Mouse (Mus musculus): ENCODE measurements at regions not wholly inside any gene's neighbourhood (a gene's known extent, or its start where the extent isn't known, plus 50 kb on each side); places are given as distances from the start of the nearest gene placed in this dataset.
"Not testable (repeated sequence)": the region's sequence is repeated elsewhere in the genome, so short reads cannot be mapped to it uniquely, and the experiment has no call there.

DNA sequence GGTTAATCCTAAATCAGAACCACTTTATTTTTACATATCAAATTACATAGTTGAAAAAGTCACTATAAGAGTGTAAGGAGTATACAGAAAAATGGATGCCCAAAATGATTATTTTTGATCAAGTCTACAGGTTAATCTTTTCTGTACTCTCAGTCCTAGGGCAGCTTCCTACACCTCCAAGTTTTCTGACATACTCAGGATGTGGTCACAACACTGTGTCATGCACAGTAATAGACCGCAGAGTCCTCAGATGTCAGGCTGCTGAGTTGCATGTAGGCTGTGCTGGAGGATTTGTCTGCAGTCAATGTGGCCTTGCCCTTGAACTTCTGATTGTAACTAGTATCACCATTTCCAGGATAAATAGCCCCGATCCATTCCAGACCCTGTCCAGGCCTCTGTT is 925.1 kb downstream of the Adam6a start:
- no peak for ATAC-seq (replicated peaks; ENCODE audit: low FRiP score)
- WGBS, result 93% methylated on average over 2 of the region's 2 CpGs
- Histone ChIP-seq H3K4me3 (replicated peaks) (no peak overlapping the region), H3K9me3 (replicated peaks) (no peaks in the 10 kb centered on the region; the same call in 1 of the 2 replicates), H3K9ac (no peak overlapping the region), H3K36me3 (no peaks in the 10 kb centered on the region), H3K4me1 (no peaks in the 10 kb centered on the region), H3K27me3 (no peaks in the 10 kb centered on the region), H3K4me2 (no peak overlapping the region), H3K27ac (no peak overlapping the region)

DNA sequence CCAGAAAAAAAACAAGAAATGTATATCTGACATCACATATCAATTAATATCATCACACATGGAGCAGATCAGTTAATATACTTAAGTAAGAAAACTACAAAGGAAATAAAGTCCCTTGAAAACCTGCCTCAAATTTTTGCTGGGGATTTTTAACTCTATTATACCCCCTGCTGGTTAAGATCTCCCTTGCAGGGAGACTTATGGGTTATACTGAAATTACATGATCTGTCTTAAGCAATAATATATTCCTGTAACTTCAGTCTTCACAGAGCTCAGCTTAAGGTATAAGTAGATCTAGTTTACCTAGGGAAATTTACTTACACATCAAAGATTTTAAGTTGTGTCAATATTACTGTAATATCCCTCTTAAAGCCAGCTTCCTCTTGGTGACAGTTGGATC is 929.0 kb downstream of the Adam6a start:
- not testable (repeated sequence) for ATAC-seq (replicated peaks; ENCODE audit: low FRiP score); H3K4me3 ChIP-seq (replicated peaks); H3K4me2 ChIP-seq; H3K27ac ChIP-seq; H3K4me1 ChIP-seq; H3K9ac ChIP-seq; H3K36me3 ChIP-seq; H3K9me3 ChIP-seq (replicated peaks); H3K27me3 ChIP-seq

DNA sequence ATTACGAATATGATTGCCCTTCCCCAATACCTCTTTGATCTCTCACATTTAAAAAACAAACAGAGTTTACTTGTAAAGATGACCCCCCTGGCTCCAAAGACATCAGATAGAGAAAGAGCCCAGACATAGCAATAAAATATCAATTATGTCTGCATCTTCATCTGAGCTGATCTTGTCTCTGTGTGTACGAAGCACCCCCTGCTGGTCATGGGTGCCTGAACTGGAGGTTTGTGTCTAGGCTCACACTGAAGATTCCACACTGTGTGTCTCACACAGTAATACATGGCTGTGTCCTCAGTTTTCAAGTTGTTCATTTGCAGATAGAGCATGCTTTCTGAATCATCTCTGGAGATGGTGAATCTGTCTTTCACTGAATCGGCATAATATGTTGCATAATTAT is 935.0 kb downstream of the Adam6a start:
- Histone ChIP-seq H3K4me1 (no peaks in the 10 kb centered on the region), H3K9ac (no peak overlapping the region), H3K9me3 (replicated peaks) (peaks cover 3% of the 10 kb centered on the region; the same call in 1 of the 2 replicates), H3K27me3 (no peaks in the 10 kb centered on the region), H3K4me2 (no peak overlapping the region), H3K27ac (no peak overlapping the region), H3K36me3 (no peaks in the 10 kb centered on the region), H3K4me3 (replicated peaks) (no peak overlapping the region)
- ATAC-seq (replicated peaks; ENCODE audit: low FRiP score), result no peak
- 77% methylated on average over 3 of the region's 3 CpGs for WGBS

- not testable (repeated sequence) for H3K27ac ChIP-seq; H3K9ac ChIP-seq; ATAC-seq (replicated peaks; ENCODE audit: low FRiP score); H3K4me2 ChIP-seq; H3K9me3 ChIP-seq (replicated peaks); H3K27me3 ChIP-seq; H3K36me3 ChIP-seq; H3K4me3 ChIP-seq (replicated peaks); H3K4me1 ChIP-seq
- WGBS, result 70% methylated on average over 2 of the region's 2 CpGs
Observed at GRCm38 (mm10) chr12:114493500-114494031, 949.9 kb downstream of the Adam6a start.

GRCm38 (mm10) chr12:114495741-114496140 is 952.0 kb downstream of the Adam6a start:
- Histone ChIP-seq H3K27ac (no peak overlapping the region), H3K9me3 (replicated peaks) (peaks cover 3% of the 10 kb centered on the region; the same call in 1 of the 2 replicates), H3K4me3 (replicated peaks) (no peak overlapping the region), H3K9ac (no peak overlapping the region), H3K4me1 (no peaks in the 10 kb centered on the region), H3K4me2 (no peak overlapping the region), H3K27me3 (no peaks in the 10 kb centered on the region), H3K36me3 (no peaks in the 10 kb centered on the region)
- 43% methylated on average over 2 of the region's 2 CpGs for WGBS
- no peak for ATAC-seq (replicated peaks; ENCODE audit: low FRiP score)

DNA sequence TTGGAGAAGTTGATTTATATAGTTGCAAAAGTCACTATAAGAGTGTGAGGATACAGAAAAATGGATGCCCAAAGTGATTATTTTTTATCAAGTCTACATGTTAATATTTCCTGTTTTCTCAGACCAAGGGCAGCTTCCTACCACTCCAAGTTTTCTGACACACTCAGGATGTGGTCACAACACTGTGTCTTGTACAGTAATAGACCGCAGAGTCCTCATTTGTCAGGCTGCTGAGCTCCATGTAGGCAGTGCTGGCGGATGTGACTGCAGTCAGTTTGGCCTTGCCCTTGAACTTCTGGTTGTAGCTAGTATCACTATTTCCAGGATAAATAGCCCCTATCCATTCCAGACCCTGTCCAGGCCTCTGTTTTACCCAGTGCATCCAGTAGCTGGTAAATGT is 969.4 kb downstream of the Adam6a start:
- ATAC-seq (replicated peaks; ENCODE audit: low FRiP score), result no peak
- no peak overlapping the region for H3K9ac ChIP-seq
- H3K4me3 ChIP-seq (replicated peaks), result no peak overlapping the region
- H3K36me3 ChIP-seq, result no peaks in the 10 kb centered on the region
- H3K4me2 ChIP-seq, result no peak overlapping the region
- H3K27ac ChIP-seq, result no peak overlapping the region
- H3K9me3 ChIP-seq (replicated peaks), result peaks cover 11% of the 10 kb centered on the region
- H3K27me3 ChIP-seq, result no peaks in the 10 kb centered on the region
- WGBS, result 87% methylated on average over 2 of the region's 2 CpGs
- H3K4me1 ChIP-seq, result no peaks in the 10 kb centered on the region

GRCm38 (mm10) chr12:114542094-114542493 is 998.4 kb downstream of the Adam6a start:
- H3K4me1 ChIP-seq; H3K9ac ChIP-seq; H3K27me3 ChIP-seq; ATAC-seq (replicated peaks; ENCODE audit: low FRiP score); H3K27ac ChIP-seq; H3K4me2 ChIP-seq; H3K36me3 ChIP-seq; H3K9me3 ChIP-seq (replicated peaks); H3K4me3 ChIP-seq (replicated peaks): not testable (repeated sequence)
- WGBS, result 48% methylated on average over 1 of the region's 1 CpGs

DNA sequence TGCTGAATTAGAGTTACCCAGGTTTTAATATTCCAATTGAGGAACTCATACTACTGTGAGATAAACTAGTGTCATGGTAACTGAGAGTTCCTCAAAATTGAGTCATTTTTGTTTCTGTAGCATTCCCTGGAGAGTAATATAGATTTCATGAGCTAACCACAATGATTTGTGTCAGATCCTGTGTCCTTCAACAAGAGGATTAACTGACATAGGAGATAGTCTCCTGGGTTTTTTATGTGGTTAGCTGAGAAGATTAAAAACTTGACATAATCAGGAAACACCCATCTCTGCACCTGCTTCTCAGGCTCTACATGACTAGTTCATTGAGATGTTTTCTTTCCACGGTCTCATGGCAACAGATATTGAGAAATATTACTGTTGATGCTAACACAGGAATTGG is 1001.2 kb downstream of the Adam6a start:
- H3K9me3 ChIP-seq (replicated peaks); H3K9ac ChIP-seq; H3K27ac ChIP-seq; H3K27me3 ChIP-seq; H3K36me3 ChIP-seq; ATAC-seq (replicated peaks; ENCODE audit: low FRiP score); H3K4me3 ChIP-seq (replicated peaks); H3K4me1 ChIP-seq; H3K4me2 ChIP-seq: not testable (repeated sequence)
- WGBS, result 65% methylated on average over 1 of the region's 1 CpGs

GRCm38 (mm10) chr12:114562440-114562839 is 1018.7 kb downstream of the Adam6a start:
- WGBS, result 50% methylated on average over 1 of the region's 1 CpGs

GRCm38 (mm10) chr12:114562978-114563377 is 1019.3 kb downstream of the Adam6a start:
- no peak for ATAC-seq (replicated peaks; ENCODE audit: low FRiP score)
- 60% methylated on average over 5 of the region's 5 CpGs for WGBS
- no peaks in the 10 kb centered on the region for H3K27me3 ChIP-seq
- no peak overlapping the region for H3K9ac ChIP-seq
- H3K9me3 ChIP-seq (replicated peaks), result peaks cover 29% of the 10 kb centered on the region
- H3K27ac ChIP-seq, result no peak overlapping the region
- no peaks in the 10 kb centered on the region for H3K4me1 ChIP-seq
- H3K4me2 ChIP-seq, result no peak overlapping the region
- no peak overlapping the region for H3K4me3 ChIP-seq (replicated peaks)
- H3K36me3 ChIP-seq, result no peaks in the 10 kb centered on the region

More at GRCm38 (mm10) chr12:114562440-114562839, 1018.7 kb downstream of the Adam6a start:
- Histone ChIP-seq H3K4me3 (replicated peaks) (no peak overlapping the region), H3K9ac (no peak overlapping the region), H3K27me3 (no peaks in the 10 kb centered on the region), H3K27ac (no peak overlapping the region), H3K4me1 (no peaks in the 10 kb centered on the region), H3K4me2 (no peak overlapping the region), H3K9me3 (replicated peaks) (peaks cover 29% of the 10 kb centered on the region), H3K36me3 (no peaks in the 10 kb centered on the region)
- ATAC-seq (replicated peaks; ENCODE audit: low FRiP score), result no peak

GRCm38 (mm10) chr12:114563683-114564082 is 1020.0 kb downstream of the Adam6a start:
- no peaks in the 10 kb centered on the region for H3K4me1 ChIP-seq
- WGBS, result 65% methylated on average over 1 of the region's 1 CpGs
- H3K4me3 ChIP-seq (replicated peaks), result no peak overlapping the region
- no peaks in the 10 kb centered on the region for H3K36me3 ChIP-seq
- H3K27ac ChIP-seq, result no peak overlapping the region
- H3K9ac ChIP-seq, result no peak overlapping the region
- H3K27me3 ChIP-seq, result no peaks in the 10 kb centered on the region
- ATAC-seq (replicated peaks; ENCODE audit: low FRiP score), result no peak
- peaks cover 29% of the 10 kb centered on the region for H3K9me3 ChIP-seq (replicated peaks)
- no peak overlapping the region for H3K4me2 ChIP-seq

DNA sequence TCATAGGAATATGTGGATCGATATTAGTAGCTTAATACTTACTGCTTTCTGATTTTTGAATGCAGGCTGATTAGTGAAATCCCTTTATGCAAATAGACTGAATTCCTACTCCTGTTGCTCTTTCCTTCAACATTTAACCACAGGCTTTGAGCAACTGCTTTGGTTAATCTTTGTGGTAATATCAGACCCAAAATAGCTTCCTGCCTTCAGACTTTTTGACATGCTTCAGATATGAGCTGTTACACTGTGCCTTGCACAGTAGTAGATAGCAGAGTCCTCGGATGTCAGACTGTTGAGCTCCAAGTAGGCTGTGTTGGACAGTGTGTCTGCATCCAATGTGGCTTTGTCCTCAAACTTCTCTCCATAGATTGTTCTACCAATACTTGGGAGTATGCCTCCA is 1020.6 kb downstream of the Adam6a start:
- H3K9ac ChIP-seq, result no peak overlapping the region
- H3K9me3 ChIP-seq (replicated peaks), result peaks cover 29% of the 10 kb centered on the region
- H3K4me1 ChIP-seq, result no peaks in the 10 kb centered on the region
- 70% methylated on average over 2 of the region's 2 CpGs for WGBS
- no peak overlapping the region for H3K4me2 ChIP-seq
- no peak overlapping the region for H3K27ac ChIP-seq
- no peaks in the 10 kb centered on the region for H3K36me3 ChIP-seq
- no peaks in the 10 kb centered on the region for H3K27me3 ChIP-seq
- ATAC-seq (replicated peaks; ENCODE audit: low FRiP score), result no peak
- no peak overlapping the region for H3K4me3 ChIP-seq (replicated peaks)

DNA sequence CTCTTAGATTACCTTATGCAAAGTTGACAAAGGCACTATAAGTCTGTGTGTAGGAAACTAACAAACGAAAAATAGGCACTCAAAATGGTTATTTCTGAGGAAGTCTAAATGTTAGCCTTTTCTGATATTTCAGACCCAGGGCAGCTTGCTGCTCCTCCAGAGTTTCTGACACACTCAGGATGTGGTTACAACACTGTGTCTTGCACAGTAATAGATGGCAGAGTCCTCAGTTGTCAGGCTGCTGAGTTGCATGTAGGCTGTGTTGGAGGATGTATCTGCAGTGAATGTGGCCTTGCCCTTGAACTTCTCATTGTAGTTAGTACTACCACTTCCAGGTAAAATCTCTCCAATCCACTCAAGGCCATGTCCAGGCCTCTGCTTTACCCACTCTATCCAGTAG is 1039.7 kb downstream of the Adam6a start:
- Histone ChIP-seq H3K9me3 (replicated peaks) (peaks cover 18% of the 10 kb centered on the region; the same call in 1 of the 2 replicates), H3K9ac (no peak overlapping the region), H3K27ac (no peak overlapping the region), H3K27me3 (no peaks in the 10 kb centered on the region), H3K4me1 (no peaks in the 10 kb centered on the region), H3K4me3 (replicated peaks) (no peak overlapping the region), H3K4me2 (no peak overlapping the region), H3K36me3 (no peaks in the 10 kb centered on the region)
- no peak for ATAC-seq (replicated peaks; ENCODE audit: low FRiP score)
- 61% methylated on average over 1 of the region's 1 CpGs for WGBS
